Mouse (Mus musculus) MEL-GATA-1-ER (cell line): ENCODE data around the gene Got2.

Experiments
- DNase-seq: peaks from one replicate; pipeline ENCODE4 v3.0.0-alpha.2; 2012; ENCODE audit warnings: low read depth; ENCODE audit errors: extremely low read depth

Got2 gene

GRCm38 (mm10) chr8:95821266-95821665, 67.1 kb downstream of the Got2 start:
- DNase-seq = no peak

- no peak for DNase-seq
These were observed 70.1 kb downstream of the Got2 start for GRCm38 (mm10) chr8:95818211-95818610.

GRCm38 (mm10) chr8:95817597-95817996, 70.8 kb downstream of the Got2 start:
- no peak for DNase-seq

- DNase-seq = no peak
These were observed 72.2 kb downstream of the Got2 start for GRCm38 (mm10) chr8:95816044-95816708.
